Mouse (Mus musculus) C2C12 (cell line): Measurements from ENCODE around the gene Tmem189.

Experiments used
- CEBPB ChIP-seq: IDR thresholded peaks from one replicate; pipeline ENCODE4 v1.6.1; 2011; ENCODE audit warnings: low read depth, mild to moderate bottlenecking, control low read depth, moderate library complexity
- CTCF ChIP-seq: IDR thresholded peaks from one replicate; pipeline ENCODE4 v1.5.1; 2011; ENCODE audit not compliant: control insufficient read depth, insufficient read depth, insufficient read length

DNA sequence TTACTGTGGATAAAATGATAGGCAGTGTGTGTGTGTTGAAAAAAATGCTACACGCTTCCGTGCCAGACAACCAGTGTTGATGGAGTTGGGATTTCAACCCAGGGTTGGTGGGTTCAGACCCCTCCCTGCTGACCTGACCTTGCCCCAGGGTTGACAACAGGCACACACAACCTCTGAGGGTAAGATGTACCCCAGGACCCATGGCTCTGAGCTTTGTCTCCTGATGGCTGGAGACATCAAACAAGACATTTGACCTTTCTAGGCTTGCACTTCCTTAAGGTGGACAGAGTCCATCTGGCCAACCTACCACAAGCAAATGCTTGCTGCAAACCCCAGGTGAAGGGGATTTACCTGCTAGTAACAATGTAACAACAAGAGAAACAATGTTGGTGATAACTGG is 3.9 kb upstream of the Tmem189 start:
- no peak for TF ChIP-seq CEBPB
- no peak for TF ChIP-seq CTCF
